Mouse (Mus musculus) myocyte (in vitro differentiated cells): Measurements from ENCODE around the gene Mrpl9. TPM values are rescaled to one million over a fixed set of nuclear protein-coding genes. Genes with fewer than 3 reads are reported as not detected.

ENCODE experiments used
- H3K27me3 ChIP-seq: one replicate; pipeline ENCODE4 v1.6.1; 2011; ENCODE audit not compliant: control insufficient read depth, insufficient read depth, insufficient read length
- H3K36me3 ChIP-seq: one replicate; pipeline ENCODE4 v1.6.1; 2011; ENCODE audit not compliant: control insufficient read depth, insufficient read depth
- H3K4me2 ChIP-seq: one replicate; pipeline ENCODE4 v1.6.1; 2011; ENCODE audit warnings: low read depth, control low read depth
- H3K4me3 ChIP-seq: one replicate; pipeline ENCODE4 v1.5.1; 2011; ENCODE audit warnings: mild to moderate bottlenecking, control low read depth, moderate library complexity
- H3K79me2 ChIP-seq: one replicate; pipeline ENCODE4 v1.6.1; 2011; ENCODE audit not compliant: control insufficient read depth, insufficient read depth
- H3ac ChIP-seq: one replicate; pipeline ENCODE4 v1.6.1; 2011; ENCODE audit not compliant: control insufficient read depth, insufficient read length
- CEBPB ChIP-seq: IDR thresholded peaks from 2 replicates; pipeline ENCODE4 v1.6.1; 2011; ENCODE audit warnings: mild to moderate bottlenecking, moderate library complexity; ENCODE audit not compliant: poor library complexity, insufficient read depth, severe bottlenecking
- E2F4 ChIP-seq: IDR thresholded peaks from one replicate; pipeline ENCODE4 v1.6.1; 2011; ENCODE audit warnings: mild to moderate bottlenecking, control low read depth, moderate library complexity; ENCODE audit not compliant: insufficient read depth
- MAX ChIP-seq: IDR thresholded peaks from one replicate; pipeline ENCODE4 v1.6.1; 2011; ENCODE audit warnings: low read depth, mild to moderate bottlenecking, control low read depth
- MYOD1 ChIP-seq, 3 experiments: IDR thresholded peaks; one replicate each; pipeline ENCODE4 v1.6.1; 2011; ENCODE audit warnings: control low read depth in 2 of 3, low read depth in 2 of 3, mild to moderate bottlenecking in 2 of 3, moderate library complexity in 1 of 3; ENCODE audit not compliant: insufficient read length in 2 of 3, control insufficient read depth in 1 of 3
- MYOG ChIP-seq, 3 experiments: IDR thresholded peaks; one replicate each; pipeline ENCODE4 v1.6.1; 2011; ENCODE audit warnings: control low read depth in 2 of 3, low read depth in 2 of 3, mild to moderate bottlenecking in 2 of 3; ENCODE audit not compliant: insufficient read length in 2 of 3, control insufficient read depth in 1 of 3, insufficient read depth in 1 of 3
- POLR2A ChIP-seq: IDR thresholded peaks from one replicate; pipeline ENCODE4 v1.6.1; 2011; ENCODE audit warnings: low read depth, mild to moderate bottlenecking, control low read depth, moderate library complexity; ENCODE audit not compliant: insufficient read length
- POLR2AphosphoS2 ChIP-seq: IDR thresholded peaks from one replicate; pipeline ENCODE4 v1.6.1; 2011; ENCODE audit warnings: low read depth, control low read depth; ENCODE audit not compliant: insufficient read length
- REST ChIP-seq: IDR thresholded peaks from one replicate; pipeline ENCODE4 v1.6.1; 2011; ENCODE audit warnings: mild to moderate bottlenecking, control low read depth, moderate library complexity; ENCODE audit not compliant: insufficient read depth, insufficient read length
- SRF ChIP-seq: IDR thresholded peaks from one replicate; pipeline ENCODE4 v1.6.1; 2011; ENCODE audit warnings: low read depth; ENCODE audit not compliant: control insufficient read depth, insufficient read length
- TCF12 ChIP-seq: IDR thresholded peaks from one replicate; pipeline ENCODE4 v1.6.1; 2011; ENCODE audit warnings: mild to moderate bottlenecking, control low read depth; ENCODE audit not compliant: poor library complexity, insufficient read depth, severe bottlenecking
- TCF3 ChIP-seq: IDR thresholded peaks from one replicate; pipeline ENCODE4 v1.6.1; 2011; ENCODE audit warnings: low read depth, control low read depth; ENCODE audit not compliant: insufficient read length
- USF1 ChIP-seq: IDR thresholded peaks from one replicate; pipeline ENCODE4 v1.6.1; 2011; ENCODE audit warnings: low read depth, mild to moderate bottlenecking, control low read depth, moderate library complexity
- polyA plus RNA-seq: library from polyadenylated mRNA; unstranded; fragments of >200 nt; fragmentation: generic; extraction: Trizol; gene quantifications from one replicate; pipeline ENCODE4 v1.2.1, GENCODE M21; 2012; ENCODE audit warnings: missing spikeins

Gene Mrpl9
- 75.1 TPM for polyA plus RNA-seq

GRCm38 (mm10) chr3:94442951-94443596, at the start of gene Mrpl9:
Mrpl9 (plus strand) TSS chr3:94443318.
- H3K36me3 ChIP-seq, result peaks cover 15% of the 10 kb centered on the region
- H3K4me2 ChIP-seq, result peak within 1 kb of the TSS; percentile 90
- peaks cover 8% of the 10 kb centered on the region for H3K79me2 ChIP-seq
- peak within 1 kb of the TSS; percentile 53 for H3ac ChIP-seq
- peak; percentile 21 for TF ChIP-seq SRF
- TF ChIP-seq MYOG (IDR thresholded peaks at IDR 0.05; ENCODE audit: control insufficient read depth in 1 of 3, insufficient read depth in 1 of 3, insufficient read length in 2 of 3, low read depth in 2 of 3), result peak in 2 of 3 experiments; percentile 51 to 62
- peak; percentile 85 for TF ChIP-seq POLR2AphosphoS2
- no peak for TF ChIP-seq REST
- peak; percentile 38 for TF ChIP-seq MAX
- peak in 2 of 3 experiments; percentile 24 to 65 for TF ChIP-seq MYOD1 (IDR thresholded peaks at IDR 0.05; ENCODE audit: control insufficient read depth in 1 of 3, insufficient read length in 2 of 3, low read depth in 2 of 3)
- TF ChIP-seq TCF3, result no peak
- TF ChIP-seq POLR2A, result peak; percentile 90
- H3K27me3 ChIP-seq, result no peaks in the 10 kb centered on the region
- peak within 1 kb of the TSS; percentile 90 for H3K4me3 ChIP-seq

GRCm38 (mm10) chr3:94396336-94396735, 46.8 kb upstream of the Mrpl9 start:
- Histone ChIP-seq H3K27me3 (peaks cover 45% of the 10 kb centered on the region), H3ac (no peak overlapping the region)
- TF ChIP-seq TCF12 (no peak), POLR2A (no peak), REST (no peak), TCF3 (no peak), MYOG (IDR thresholded peaks at IDR 0.05; ENCODE audit: control insufficient read depth in 1 of 3, insufficient read depth in 1 of 3, insufficient read length in 2 of 3, low read depth in 2 of 3) (no peak), SRF (no peak), MAX (no peak), USF1 (no peak), MYOD1 (IDR thresholded peaks at IDR 0.05; ENCODE audit: control insufficient read depth in 1 of 3, insufficient read length in 2 of 3, low read depth in 2 of 3) (no peak), E2F4 (no peak), CEBPB (no peak), POLR2AphosphoS2 (no peak)

GRCm38 (mm10) chr3:94396851-94397250, 46.3 kb upstream of the Mrpl9 start:
- TF ChIP-seq TCF12, result no peak
- TF ChIP-seq SRF, result no peak
- TF ChIP-seq REST, result no peak
- no peak for TF ChIP-seq TCF3
- TF ChIP-seq E2F4, result no peak
- no peak for TF ChIP-seq POLR2AphosphoS2
- no peak for TF ChIP-seq MYOG (IDR thresholded peaks at IDR 0.05; ENCODE audit: control insufficient read depth in 1 of 3, insufficient read depth in 1 of 3, insufficient read length in 2 of 3, low read depth in 2 of 3)
- no peak for TF ChIP-seq CEBPB
- no peak for TF ChIP-seq USF1
- TF ChIP-seq MYOD1 (IDR thresholded peaks at IDR 0.05; ENCODE audit: control insufficient read depth in 1 of 3, insufficient read length in 2 of 3, low read depth in 2 of 3), result no peak
- TF ChIP-seq MAX, result no peak
- Histone ChIP-seq H3K4me2 (no peak overlapping the region), H3ac (no peak overlapping the region), H3K36me3 (no peaks in the 10 kb centered on the region), H3K79me2 (no peaks in the 10 kb centered on the region), H3K27me3 (peaks cover 50% of the 10 kb centered on the region), H3K4me3 (no peak overlapping the region)

More at GRCm38 (mm10) chr3:94396336-94396735, 46.8 kb upstream of the Mrpl9 start:
- Histone ChIP-seq H3K4me3 (no peak overlapping the region), H3K4me2 (no peak overlapping the region), H3K36me3 (no peaks in the 10 kb centered on the region), H3K79me2 (no peaks in the 10 kb centered on the region)

GRCm38 (mm10) chr3:94398217-94398616, 44.9 kb upstream of the Mrpl9 start, which contains the start of gene Lingo4:
Lingo4 (plus strand) TSS chr3:94398517.
- no peak within 1 kb of the TSS for H3K4me3 ChIP-seq
- no peaks in the 10 kb centered on the region for H3K36me3 ChIP-seq
- no peaks in the 10 kb centered on the region for H3K79me2 ChIP-seq
- no peak for TF ChIP-seq POLR2A
- no peak for TF ChIP-seq CEBPB
- no peak for TF ChIP-seq MYOD1 (IDR thresholded peaks at IDR 0.05; ENCODE audit: control insufficient read depth in 1 of 3, insufficient read length in 2 of 3, low read depth in 2 of 3)
- no peak for TF ChIP-seq REST
- TF ChIP-seq TCF12, result no peak
- no peak for TF ChIP-seq TCF3
- TF ChIP-seq MYOG (IDR thresholded peaks at IDR 0.05; ENCODE audit: control insufficient read depth in 1 of 3, insufficient read depth in 1 of 3, insufficient read length in 2 of 3, low read depth in 2 of 3), result no peak
- no peak for TF ChIP-seq SRF
- TF ChIP-seq POLR2AphosphoS2, result no peak
- no peak for TF ChIP-seq E2F4
- no peak for TF ChIP-seq MAX
- TF ChIP-seq USF1, result no peak
- H3K27me3 ChIP-seq, result peaks cover 51% of the 10 kb centered on the region
- peak within 1 kb of the TSS; percentile 22 for H3K4me2 ChIP-seq
- no peak within 1 kb of the TSS for H3ac ChIP-seq
